Mouse (Mus musculus): ENCODE measurements around the gene Zfp362. TPM values are rescaled to one million over a fixed set of nuclear protein-coding genes. Genes with fewer than 3 reads are reported as not detected.
A peak's percentile ranks its signal among the peaks of the same experiment; 100 is the strongest.

Gene Zfp362
- polyA plus RNA-seq, 1 experiment from 2014 or later = 29.3 TPM

GRCm38 (mm10) chr4:128734721-128735671 lies 70.8 kb downstream of the Zfp362 start:
- ATAC-seq (ENCODE audit: low FRiP score) = 0 out of 2 replicates have a peak, but pooled peaks have one; percentile 7
- Histone ChIP-seq H3K36me3 (0 out of 2 replicates have a peak, but pooled peaks cover 8% of the 10 kb centered on the region), H3K27ac (replicated peaks) (peak overlapping the region; percentile 81), H3K9ac (replicated peaks) (0 out of 2 replicates have a peak overlapping the region, but pooled peaks have one; percentile 5), H3K4me1 (peaks cover 82% of the 10 kb centered on the region), H3K27me3 (replicated peaks) (no peaks in the 10 kb centered on the region), H3K4me2 (peak overlapping the region; percentile 29; the same call in 1 of the 2 replicates), H3K4me3 (replicated peaks) (no peak overlapping the region), H3K9me3 (replicated peaks) (no peaks in the 10 kb centered on the region)
- 63% methylated on average over 18 of the region's 18 CpGs for WGBS

GRCm38 (mm10) chr4:128734217-128734616 lies 71.6 kb downstream of the Zfp362 start:
- H3K4me1 ChIP-seq = peaks cover 90% of the 10 kb centered on the region
- no peak overlapping the region for H3K4me3 ChIP-seq (replicated peaks)
- peak overlapping the region; percentile 81 for H3K27ac ChIP-seq (replicated peaks)
- H3K4me2 ChIP-seq = peak overlapping the region; percentile 29
- no peaks in the 10 kb centered on the region for H3K9me3 ChIP-seq (replicated peaks)
- 0 out of 2 replicates have a peak overlapping the region, but pooled peaks have one; percentile 23 for H3K9ac ChIP-seq (replicated peaks)
- peak; percentile 60; the same call in 1 of the 2 replicates for ATAC-seq (ENCODE audit: low FRiP score)
- H3K36me3 ChIP-seq = 0 out of 2 replicates have a peak, but pooled peaks cover 8% of the 10 kb centered on the region
- no peaks in the 10 kb centered on the region for H3K27me3 ChIP-seq (replicated peaks)
- WGBS = 33% methylated on average over 5 of the region's 5 CpGs

- Histone ChIP-seq H3K9me3 (replicated peaks) (no peaks in the 10 kb centered on the region), H3K4me3 (replicated peaks) (no peak overlapping the region), H3K9ac (replicated peaks) (no peak overlapping the region), H3K27ac (replicated peaks) (peak overlapping the region; percentile 81), H3K36me3 (0 out of 2 replicates have a peak, but pooled peaks cover 8% of the 10 kb centered on the region), H3K4me1 (peaks cover 96% of the 10 kb centered on the region), H3K27me3 (replicated peaks) (no peaks in the 10 kb centered on the region), H3K4me2 (peak overlapping the region; percentile 29; the same call in 1 of the 2 replicates)
- 24% methylated on average over 6 of the region's 6 CpGs for WGBS
- no peak for ATAC-seq (ENCODE audit: low FRiP score)
Measured at GRCm38 (mm10) chr4:128733496-128733895, 72.3 kb downstream of the Zfp362 start.

GRCm38 (mm10) chr4:128732794-128733193 lies 73.1 kb downstream of the Zfp362 start:
- Histone ChIP-seq H3K9me3 (replicated peaks) (no peaks in the 10 kb centered on the region), H3K4me2 (no peak overlapping the region), H3K4me3 (replicated peaks) (no peak overlapping the region), H3K27me3 (replicated peaks) (no peaks in the 10 kb centered on the region), H3K9ac (replicated peaks) (no peak overlapping the region), H3K4me1 (peaks cover 93% of the 10 kb centered on the region), H3K36me3 (0 out of 2 replicates have a peak, but pooled peaks cover 8% of the 10 kb centered on the region), H3K27ac (replicated peaks) (peak overlapping the region; percentile 81; the same call in 1 of the 2 replicates)
- ATAC-seq (ENCODE audit: low FRiP score) = no peak
- 48% methylated on average over 5 of the region's 5 CpGs for WGBS

- Histone ChIP-seq H3K9me3 (replicated peaks) (no peaks in the 10 kb centered on the region), H3K27me3 (replicated peaks) (no peaks in the 10 kb centered on the region), H3K27ac (replicated peaks) (peak overlapping the region; percentile 94), H3K9ac (replicated peaks) (peak overlapping the region; percentile 100; the same call in 1 of the 2 replicates), H3K4me3 (replicated peaks) (peak overlapping the region; percentile 93), H3K4me1 (peaks cover 82% of the 10 kb centered on the region), H3K4me2 (peak overlapping the region; percentile 88), H3K36me3 (0 out of 2 replicates have a peak, but pooled peaks cover 2% of the 10 kb centered on the region)
- ATAC-seq (ENCODE audit: low FRiP score) = no peak
- WGBS = 38% methylated on average over 6 of the region's 6 CpGs
Measured at GRCm38 (mm10) chr4:128730271-128730670, 75.6 kb downstream of the Zfp362 start.

GRCm38 (mm10) chr4:128729709-128730037 lies 76.2 kb downstream of the Zfp362 start:
- peak overlapping the region; percentile 88 for H3K4me2 ChIP-seq
- peak overlapping the region; percentile 93 for H3K4me3 ChIP-seq (replicated peaks)
- H3K36me3 ChIP-seq = 0 out of 2 replicates have a peak, but pooled peaks cover 2% of the 10 kb centered on the region
- no peaks in the 10 kb centered on the region for H3K27me3 ChIP-seq (replicated peaks)
- peak overlapping the region; percentile 94 for H3K27ac ChIP-seq (replicated peaks)
- no peak for ATAC-seq (ENCODE audit: low FRiP score)
- no peaks in the 10 kb centered on the region for H3K9me3 ChIP-seq (replicated peaks)
- 13% methylated on average over 5 of the region's 5 CpGs for WGBS
- peak overlapping the region; percentile 100 for H3K9ac ChIP-seq (replicated peaks)
- H3K4me1 ChIP-seq = peaks cover 80% of the 10 kb centered on the region

- peak overlapping the region; percentile 100 for H3K9ac ChIP-seq (replicated peaks)
- H3K9me3 ChIP-seq (replicated peaks) = no peaks in the 10 kb centered on the region
- H3K36me3 ChIP-seq = 0 out of 2 replicates have a peak, but pooled peaks cover 2% of the 10 kb centered on the region
- H3K4me2 ChIP-seq = peak overlapping the region; percentile 88
- H3K27ac ChIP-seq (replicated peaks) = peak overlapping the region; percentile 94
- no peak for ATAC-seq (ENCODE audit: low FRiP score)
- WGBS = 5% methylated on average over 15 of the region's 15 CpGs
- peaks cover 76% of the 10 kb centered on the region for H3K4me1 ChIP-seq
- no peaks in the 10 kb centered on the region for H3K27me3 ChIP-seq (replicated peaks)
- H3K4me3 ChIP-seq (replicated peaks) = peak overlapping the region; percentile 93
Measured at GRCm38 (mm10) chr4:128729033-128729708, 76.7 kb downstream of the Zfp362 start.

- H3K36me3 ChIP-seq = peaks cover 7% of the 10 kb centered on the region
- no peaks in the 10 kb centered on the region for H3K9me3 ChIP-seq (replicated peaks)
- WGBS = under 1% methylated on average over 5 of the region's 5 CpGs
- peaks cover 69% of the 10 kb centered on the region for H3K4me1 ChIP-seq
- H3K27me3 ChIP-seq (replicated peaks) = no peaks in the 10 kb centered on the region
- peak overlapping the region; percentile 94 for H3K27ac ChIP-seq (replicated peaks)
- peak overlapping the region; percentile 88 for H3K4me2 ChIP-seq
- ATAC-seq (ENCODE audit: low FRiP score) = no peak
- H3K4me3 ChIP-seq (replicated peaks) = peak overlapping the region; percentile 93
- H3K9ac ChIP-seq (replicated peaks) = peak overlapping the region; percentile 100
Measured at GRCm38 (mm10) chr4:128728431-128728851, 77.4 kb downstream of the Zfp362 start.

- H3K9ac ChIP-seq (replicated peaks) = peak overlapping the region; percentile 100
- peak overlapping the region; percentile 93 for H3K4me3 ChIP-seq (replicated peaks)
- H3K9me3 ChIP-seq (replicated peaks) = no peaks in the 10 kb centered on the region
- under 1% methylated on average over 65 of the region's 65 CpGs for WGBS
- H3K27ac ChIP-seq (replicated peaks) = peak overlapping the region; percentile 94
- peaks cover 9% of the 10 kb centered on the region for H3K36me3 ChIP-seq
- H3K4me2 ChIP-seq = peak overlapping the region; percentile 88
- peaks cover 63% of the 10 kb centered on the region for H3K4me1 ChIP-seq
- peak; percentile 66 for ATAC-seq (ENCODE audit: low FRiP score)
- H3K27me3 ChIP-seq (replicated peaks) = no peaks in the 10 kb centered on the region
Measured at GRCm38 (mm10) chr4:128727721-128728430, 78.0 kb downstream of the Zfp362 start.

- Histone ChIP-seq H3K4me1 (peaks cover 56% of the 10 kb centered on the region), H3K27ac (replicated peaks) (peak overlapping the region; percentile 94), H3K36me3 (peaks cover 9% of the 10 kb centered on the region), H3K9me3 (replicated peaks) (no peaks in the 10 kb centered on the region), H3K27me3 (replicated peaks) (no peaks in the 10 kb centered on the region), H3K9ac (replicated peaks) (peak overlapping the region; percentile 100), H3K4me2 (peak overlapping the region; percentile 88), H3K4me3 (replicated peaks) (peak overlapping the region; percentile 93)
- WGBS = 1% methylated on average over 64 of the region's 68 CpGs
- peak; percentile 93 for ATAC-seq (ENCODE audit: low FRiP score)
Measured at GRCm38 (mm10) chr4:128727019-128727720, 78.7 kb downstream of the Zfp362 start.

Measured in neural tube, embryonic 15.5 days (tissue).